Mouse (Mus musculus) hindlimb bud, embryonic 11.5 days (tissue): Measurements from ENCODE around the gene Ephb3.
A peak's percentile ranks its signal among the peaks of the same experiment; 100 is the strongest.
"Not testable (repeated sequence)": the region's sequence is repeated elsewhere in the genome, so short reads cannot be mapped to it uniquely, and the experiment has no call there.

ENCODE experiments used
- DNase-seq: peaks from one replicate; pipeline ENCODE4 v3.0.0-alpha.2; 2012; ENCODE audit warnings: low read depth, low spot score; ENCODE audit errors: extremely low spot score

The Ephb3 gene

DNA sequence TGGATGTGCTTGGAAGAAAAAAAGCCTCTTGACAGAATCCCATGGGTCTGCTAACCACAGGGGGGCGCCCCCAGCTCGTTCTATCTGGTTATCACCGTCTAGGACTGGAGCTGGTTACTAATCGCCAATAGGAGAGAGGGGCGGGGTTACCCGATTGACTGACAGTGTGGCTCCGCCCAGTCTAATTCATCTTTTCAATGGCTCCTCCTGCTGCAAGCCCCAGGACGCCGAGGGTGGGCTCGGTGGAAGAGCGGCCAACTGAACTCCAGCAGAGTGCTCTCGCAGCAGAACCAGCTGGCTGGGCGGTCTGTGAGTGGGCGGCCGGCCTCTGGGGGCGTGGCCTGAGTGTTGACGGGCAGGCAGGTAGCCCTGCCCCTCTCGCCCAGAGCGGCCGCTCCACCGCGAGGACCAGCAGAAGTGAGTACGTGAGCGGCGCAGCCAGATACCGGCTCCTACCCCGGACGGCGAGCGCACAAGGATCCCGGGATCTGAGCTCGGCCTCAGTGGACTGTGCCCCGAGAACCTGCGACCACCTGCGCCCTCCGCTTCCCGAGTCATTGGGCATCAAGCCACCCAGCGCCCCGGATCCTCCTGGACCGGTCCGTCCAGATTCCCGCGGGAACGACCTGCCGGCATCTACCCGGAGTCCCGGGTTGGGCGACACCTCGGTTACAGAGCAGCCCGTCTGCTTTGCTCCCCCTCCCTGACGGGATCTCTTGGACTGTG, at the start of gene Ephb3:
Gene Ephb3 (plus strand): TSS at position 389 of the 726 bp plus-strand sequence.
- peak; percentile 98 for DNase-seq

DNA sequence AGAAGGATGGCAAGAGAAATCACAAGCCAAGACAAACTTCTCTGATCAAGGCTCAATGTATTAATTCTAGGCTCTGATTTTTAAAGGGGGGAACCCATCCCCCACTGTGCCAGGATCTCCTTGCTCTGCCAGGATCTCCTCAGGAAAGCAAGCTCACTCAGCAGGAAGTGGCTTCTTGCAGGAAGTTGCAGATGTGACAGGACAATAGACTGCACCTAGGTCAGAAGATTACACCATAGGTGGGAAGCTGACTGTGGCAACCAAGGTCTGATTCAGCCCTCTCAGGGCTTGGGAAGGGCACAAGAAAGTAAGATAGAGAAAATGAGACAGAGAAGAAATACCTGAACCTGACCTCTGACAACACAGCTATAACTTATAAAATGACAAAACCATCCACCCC, 48.3 kb upstream of the Ephb3 start:
- not testable (repeated sequence) for DNase-seq

DNA sequence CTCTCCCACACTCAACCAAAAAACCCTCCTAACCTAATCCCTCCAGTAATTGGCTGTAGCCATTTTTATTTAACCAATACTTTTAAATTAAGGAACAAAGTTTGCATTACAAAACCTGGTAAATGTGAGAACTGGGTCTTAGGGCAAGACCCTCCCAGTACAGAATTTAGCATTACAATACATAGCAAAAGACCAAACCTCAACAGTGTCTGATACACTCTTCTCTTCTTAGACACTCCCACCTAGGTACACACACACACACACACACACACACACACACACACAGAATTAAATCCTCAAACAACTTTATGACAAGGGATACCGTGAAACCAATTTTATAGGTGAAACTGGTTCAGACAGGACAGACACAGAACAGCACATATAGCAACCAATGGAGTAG, 45.3 kb upstream of the Ephb3 start:
- DNase-seq, result not testable (repeated sequence)

DNA sequence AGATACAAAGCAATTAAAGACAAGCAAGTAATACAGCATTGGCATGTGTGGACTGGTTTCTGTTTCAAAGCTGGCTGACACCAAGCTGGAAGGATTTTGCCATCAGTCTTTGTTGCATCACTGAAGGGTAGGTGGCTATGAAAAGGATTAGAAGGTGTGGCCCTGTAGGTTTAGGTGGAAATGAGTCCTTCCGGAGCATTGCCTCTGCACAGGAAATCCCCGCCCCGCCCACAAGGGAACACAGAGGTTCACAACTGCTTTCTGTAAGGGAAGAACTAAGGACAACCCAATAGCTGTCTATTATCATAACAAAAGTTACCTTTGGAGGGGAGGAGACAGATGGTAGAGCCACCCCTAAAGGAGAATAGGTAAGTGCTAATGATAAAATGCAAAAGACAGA, 41.1 kb upstream of the Ephb3 start:
- DNase-seq, result not testable (repeated sequence)

DNA sequence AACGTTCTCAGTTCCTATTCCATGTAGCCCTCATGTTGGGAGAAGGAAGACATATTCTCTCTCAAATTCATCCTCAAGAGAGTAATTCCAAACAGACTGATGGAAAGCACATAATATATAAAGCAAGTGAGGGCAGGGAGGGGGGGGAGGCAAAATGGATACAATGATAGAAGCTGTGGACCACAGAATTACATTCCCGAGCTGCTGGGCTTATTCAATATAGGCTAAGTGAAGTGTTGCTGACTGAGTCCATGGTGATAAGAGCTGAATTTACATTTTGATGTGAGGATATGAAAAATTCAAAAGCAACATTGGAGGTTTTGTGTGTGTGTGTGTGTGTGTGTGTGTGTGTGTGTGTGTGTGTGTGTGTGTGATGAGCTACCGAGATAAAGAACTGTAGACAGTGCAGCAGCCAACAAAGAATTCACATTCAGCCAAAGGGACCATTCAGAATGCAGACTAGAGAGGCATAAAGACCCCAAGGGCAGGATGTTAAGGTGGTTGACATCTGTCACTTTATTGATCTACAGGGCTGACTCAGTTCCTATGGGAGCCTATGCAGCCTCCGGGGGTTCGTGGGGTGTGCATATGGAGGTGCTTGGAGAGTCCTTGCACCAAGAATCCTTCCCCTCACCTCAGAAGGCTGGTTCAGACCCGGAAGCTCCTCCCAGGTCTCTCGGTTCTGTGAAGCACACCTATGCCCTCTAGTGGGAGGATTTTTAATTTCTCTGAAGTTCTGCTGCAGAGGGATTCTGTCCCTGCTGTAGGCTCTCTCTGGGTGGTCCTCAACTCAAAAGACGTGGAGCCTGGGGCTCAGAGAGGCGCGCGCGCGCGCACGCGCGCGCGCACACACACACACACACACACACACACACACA, 39.0 kb upstream of the Ephb3 start:
- not testable (repeated sequence) for DNase-seq

DNA sequence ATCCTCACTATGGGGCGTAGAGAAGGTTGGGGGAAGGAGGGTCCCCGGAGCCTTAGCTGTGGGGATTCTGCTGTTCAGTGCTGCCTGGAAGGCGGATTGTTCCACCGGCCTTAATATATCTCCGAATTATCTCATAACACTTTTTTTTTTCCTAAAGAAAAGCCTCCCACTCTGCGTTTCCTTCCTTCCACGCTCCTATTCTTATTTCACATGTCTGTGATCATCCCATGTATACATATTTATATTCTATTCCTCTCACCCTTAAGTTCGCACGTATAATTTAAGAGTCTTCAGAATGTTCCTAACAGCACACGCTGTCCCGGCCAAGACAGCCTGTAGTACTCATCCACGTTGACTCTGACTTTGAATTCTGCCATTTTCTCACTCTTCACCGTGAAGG, 35.8 kb upstream of the Ephb3 start:
- no peak for DNase-seq

DNA sequence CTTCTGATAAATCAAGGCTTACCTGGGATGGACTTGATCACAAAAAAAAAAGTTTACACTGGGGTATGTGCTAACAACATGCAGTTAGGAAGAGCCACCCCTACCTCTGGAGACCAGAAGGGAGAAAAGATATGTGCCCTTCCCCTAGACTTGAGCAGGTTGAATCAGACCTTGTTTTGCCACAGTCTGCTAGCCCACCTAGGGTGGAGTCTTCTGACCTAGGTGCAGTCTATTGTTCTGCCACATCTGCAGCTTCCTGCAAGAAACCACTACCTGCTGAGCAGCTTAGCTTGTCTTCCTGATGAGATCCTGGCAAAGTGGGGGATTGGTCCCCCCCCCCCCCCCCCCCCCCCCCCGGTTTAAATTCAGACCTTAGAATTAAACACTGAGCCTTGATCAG, 29.3 kb upstream of the Ephb3 start:
- no peak for DNase-seq

DNA sequence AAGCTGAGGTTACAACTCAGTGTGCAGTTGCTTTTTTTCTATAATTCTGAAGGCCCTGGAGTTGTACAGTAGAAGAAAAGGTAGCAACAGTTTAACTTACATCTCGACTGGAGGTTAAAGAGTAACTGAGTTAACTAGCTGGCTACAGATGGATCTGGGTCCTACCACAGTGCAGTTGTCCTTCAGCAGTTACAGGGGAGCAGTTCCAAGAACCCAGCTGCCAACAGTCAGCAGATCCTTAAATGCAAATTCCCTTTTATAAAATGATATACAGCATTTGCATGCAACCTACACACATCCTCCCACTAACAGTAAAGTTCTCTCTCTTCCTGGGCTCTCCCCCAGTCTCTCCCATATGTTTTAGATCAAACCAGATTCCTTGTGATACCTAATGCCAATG, 22.4 kb upstream of the Ephb3 start:
- DNase-seq, result no peak

DNA sequence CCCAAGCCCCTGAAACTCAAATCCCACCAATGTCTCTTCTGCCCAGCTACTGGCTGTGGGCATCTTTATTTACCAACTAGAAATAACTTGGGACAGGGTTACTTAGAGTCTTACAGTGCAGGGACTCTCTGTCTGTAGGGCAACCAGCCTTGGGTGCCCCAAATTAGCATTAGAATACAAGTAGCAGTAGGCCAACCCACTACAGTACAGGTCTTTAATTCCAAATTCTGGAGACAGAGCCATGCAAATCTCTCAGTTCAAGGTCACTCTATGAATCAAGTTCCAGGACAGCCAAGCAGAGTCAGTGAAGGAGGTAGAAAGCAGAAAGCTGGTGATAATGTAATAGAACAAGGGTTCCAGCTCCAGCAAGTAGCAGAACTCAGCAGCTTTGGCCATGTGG, 19.9 kb upstream of the Ephb3 start:
- DNase-seq, result no peak

DNA sequence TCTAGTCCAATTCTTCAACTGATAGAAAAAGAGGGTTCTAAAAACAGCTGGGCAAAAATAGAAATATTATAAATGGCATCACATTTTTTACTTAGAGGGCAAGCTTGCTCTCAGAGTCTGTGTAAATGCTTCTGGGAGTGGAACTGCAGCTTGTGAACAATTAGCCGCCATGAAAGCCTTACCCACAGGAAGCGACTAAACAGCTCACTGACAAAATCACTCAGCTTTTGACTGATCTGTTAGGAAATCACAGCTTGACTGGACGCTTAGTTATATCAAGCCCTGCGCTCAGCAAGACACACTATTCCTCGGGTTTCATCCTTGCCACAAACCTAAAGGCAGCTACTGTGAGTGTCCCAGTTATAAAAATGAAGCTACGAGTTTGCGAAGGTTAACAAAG, 17.0 kb upstream of the Ephb3 start:
- no peak for DNase-seq

DNA sequence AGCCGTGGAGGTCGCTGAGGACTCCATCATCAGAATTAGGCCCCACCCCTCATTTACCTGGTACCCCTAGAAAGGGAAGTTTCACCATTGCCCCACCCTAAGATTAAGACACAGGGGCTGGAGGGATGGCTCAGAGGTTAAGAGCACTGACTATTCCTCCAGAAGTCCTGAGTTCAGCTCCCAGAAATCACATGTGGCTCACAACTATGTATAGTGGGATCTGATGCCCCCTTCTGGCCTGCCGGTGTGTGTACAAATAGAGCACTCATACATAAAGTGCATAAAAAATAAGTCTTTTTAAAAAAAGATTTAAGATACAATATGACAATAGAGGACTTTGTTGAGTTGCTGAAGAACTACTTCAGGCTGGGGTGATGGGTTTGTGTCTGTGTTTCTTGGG, 16.2 kb upstream of the Ephb3 start:
- DNase-seq, result no peak

DNA sequence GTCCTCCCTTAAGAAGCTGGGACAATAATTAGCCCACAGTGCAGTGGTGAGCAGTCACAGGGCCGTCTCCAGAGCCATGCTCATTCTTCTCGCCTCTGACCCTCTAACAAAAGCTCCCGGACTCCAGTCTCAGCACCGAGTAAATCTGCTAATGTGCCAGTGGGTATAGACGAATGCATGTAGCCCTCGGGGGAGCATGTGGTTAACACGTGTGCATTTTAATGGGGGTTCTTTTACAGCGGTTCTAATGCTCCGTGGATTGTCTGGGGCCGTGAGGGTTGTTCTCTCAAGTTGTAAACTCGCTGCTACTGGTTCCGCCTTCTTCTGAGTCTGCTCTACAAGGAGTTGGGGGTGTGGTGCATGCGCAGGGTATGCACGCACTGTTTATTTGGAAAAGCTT, 13.0 kb upstream of the Ephb3 start:
- DNase-seq, result no peak

DNA sequence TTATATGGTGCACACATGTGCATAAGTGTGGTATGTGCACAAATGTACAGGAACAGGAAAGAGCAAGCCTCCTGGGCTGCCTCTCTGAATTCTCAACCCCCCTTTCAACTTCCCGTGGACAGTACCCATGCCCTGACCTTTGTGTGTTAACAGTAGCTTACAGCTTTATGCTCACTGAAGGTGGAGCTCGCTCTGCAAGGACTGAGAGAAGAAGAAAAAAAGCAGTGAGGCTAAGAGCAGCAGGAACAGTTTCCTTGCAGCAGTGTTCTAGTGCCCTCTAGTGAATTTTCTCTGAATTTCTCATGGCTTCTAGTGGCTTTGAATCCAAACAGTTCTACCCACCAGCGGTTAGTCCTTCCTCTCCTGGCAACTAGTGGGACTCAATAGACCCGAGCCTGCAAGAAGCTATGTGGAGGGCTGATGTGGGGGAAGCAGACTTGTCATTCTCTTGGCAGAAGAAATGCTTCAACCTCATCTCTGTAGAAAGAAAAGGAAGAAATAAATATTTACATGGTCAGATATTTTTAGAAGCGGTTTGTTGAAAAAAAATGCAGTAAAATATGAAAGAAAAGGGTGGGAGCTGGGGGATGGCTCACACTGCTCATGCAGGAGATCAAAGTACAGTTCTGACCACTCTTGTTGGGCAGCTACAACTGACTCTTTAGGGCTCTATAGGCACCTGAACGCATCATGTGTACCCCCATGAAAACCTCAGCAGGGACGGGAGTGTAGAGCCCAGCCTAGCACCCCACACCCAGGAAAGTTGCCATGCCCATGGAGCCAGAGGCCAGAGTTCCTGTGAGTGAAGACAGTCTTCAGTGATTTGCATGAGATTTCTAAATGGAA, 11.8 kb upstream of the Ephb3 start:
- DNase-seq, result peak; percentile 84

DNA sequence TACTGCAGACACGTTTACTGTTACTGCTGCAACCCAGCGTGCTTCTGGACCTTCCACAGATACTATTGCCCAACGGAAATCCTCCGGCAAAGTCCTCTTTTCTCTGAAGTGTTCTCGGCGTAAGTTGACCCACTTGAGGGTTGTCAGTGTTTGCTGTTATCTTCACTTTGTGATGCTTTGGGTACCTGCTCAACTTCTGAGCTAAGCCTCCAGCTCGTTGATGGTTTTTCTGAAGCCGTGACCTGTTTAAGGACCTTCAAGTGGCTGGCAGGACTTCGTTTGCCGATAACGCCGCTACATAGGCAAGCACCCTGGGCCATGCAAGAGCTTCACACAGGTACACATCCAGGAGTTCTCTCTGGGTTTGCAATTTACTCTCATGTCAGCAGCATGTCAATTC, 10.4 kb upstream of the Ephb3 start:
- DNase-seq, result no peak

DNA sequence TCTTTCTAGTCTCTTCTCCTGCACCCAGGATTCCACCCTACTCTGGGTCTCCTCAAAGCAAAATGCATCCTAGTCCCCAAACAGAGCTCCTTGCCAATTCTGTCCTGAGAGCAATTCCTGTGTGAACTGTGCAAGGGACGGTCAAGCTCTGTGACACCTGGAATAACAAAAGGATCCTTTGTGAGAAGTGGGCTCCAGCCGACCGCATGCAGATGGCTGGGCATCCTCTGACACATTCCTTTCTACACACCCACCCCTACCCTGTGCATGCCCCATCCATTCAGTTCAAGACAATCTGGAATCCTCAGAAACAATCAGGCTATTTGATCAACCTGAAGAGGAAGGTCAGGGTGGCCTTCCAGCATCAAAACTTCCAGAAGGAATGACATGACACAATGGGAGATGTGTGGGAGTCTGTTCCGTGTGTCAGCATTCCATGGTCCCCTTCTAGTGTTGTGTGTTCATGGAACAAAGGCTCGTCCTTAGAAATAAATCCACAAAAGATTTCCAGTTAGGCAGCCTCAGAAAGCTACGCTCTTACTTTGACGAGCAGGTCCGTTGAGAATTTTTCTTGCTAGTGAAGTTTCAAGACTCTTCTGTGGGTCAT, 9.2 kb upstream of the Ephb3 start:
- no peak for DNase-seq

DNA sequence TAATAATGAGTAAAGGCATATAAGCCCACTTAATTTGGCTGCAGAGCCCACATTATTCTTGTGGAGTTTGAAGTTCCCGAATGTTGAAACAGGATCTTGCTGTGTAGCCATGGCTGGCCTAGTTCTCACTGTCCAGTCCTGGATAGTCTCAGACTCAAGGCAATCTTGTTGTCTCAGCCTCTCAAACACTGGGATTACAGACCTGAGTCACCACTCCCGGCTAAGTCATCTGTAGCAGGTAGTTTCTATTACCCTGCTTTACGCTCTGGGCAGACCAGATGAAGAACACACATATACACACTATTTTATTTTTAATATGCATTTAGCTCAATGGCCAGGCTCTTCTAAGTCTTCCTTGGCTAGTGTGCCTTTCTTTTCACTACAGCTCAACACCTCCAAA, 8.0 kb upstream of the Ephb3 start:
- no peak for DNase-seq

DNA sequence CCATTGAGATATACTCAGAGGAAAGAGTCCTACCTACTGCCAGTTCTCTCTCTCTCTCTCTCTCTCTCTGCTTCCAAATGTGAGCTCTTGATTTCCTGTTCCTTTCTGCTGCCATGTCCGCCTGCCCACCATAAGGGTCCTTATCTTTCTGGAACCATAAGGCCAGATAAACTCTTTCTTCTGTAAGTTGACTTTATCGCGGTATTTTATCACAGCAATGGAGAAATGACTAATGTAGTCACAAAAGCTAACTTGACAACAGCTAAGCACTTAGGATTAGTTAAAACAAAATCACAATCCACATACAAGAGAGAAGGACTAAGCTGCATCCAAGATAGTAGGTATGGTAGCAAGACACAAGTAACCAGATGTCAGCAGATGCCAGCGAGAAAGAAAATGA, 7.0 kb upstream of the Ephb3 start:
- no peak for DNase-seq

DNA sequence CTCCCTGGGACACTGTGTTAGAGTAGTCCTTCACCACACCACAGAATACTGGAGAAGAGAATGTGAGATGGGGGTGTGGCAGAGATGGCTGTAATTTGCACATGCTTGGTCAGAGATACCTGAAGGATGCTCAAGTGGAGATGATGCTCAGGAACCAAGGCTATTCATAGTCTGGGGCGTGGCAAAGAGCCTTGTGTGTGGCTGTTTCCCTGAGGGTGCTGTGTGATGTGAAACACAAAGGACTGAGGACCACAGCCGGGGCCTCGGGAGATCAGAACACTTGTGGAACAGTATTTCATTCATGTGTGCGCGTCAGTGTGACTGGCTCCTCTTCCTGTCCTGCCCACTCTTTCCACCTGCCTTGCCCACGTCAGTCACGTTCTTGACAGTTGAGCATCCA, 6.5 kb upstream of the Ephb3 start:
- DNase-seq, result no peak

DNA sequence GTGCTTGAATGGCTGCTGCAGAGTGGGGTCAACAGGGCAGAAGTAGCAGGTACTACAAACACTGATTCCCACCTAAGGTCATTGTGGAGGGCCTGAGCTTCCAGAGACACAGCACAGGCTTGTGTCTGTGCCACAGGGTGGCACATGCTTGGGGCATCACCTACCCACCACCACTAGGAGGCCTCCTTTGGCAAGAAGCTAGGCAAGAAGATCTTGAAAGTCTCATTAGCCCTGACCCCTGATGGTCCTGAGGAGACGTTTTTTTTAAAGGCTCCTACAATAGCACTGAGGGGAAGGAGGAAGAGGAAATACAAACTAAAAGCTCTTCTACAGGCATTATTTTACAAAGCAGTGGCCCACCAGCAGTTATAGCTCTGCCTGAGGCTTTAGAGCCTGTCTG, 6.0 kb upstream of the Ephb3 start:
- no peak for DNase-seq

DNA sequence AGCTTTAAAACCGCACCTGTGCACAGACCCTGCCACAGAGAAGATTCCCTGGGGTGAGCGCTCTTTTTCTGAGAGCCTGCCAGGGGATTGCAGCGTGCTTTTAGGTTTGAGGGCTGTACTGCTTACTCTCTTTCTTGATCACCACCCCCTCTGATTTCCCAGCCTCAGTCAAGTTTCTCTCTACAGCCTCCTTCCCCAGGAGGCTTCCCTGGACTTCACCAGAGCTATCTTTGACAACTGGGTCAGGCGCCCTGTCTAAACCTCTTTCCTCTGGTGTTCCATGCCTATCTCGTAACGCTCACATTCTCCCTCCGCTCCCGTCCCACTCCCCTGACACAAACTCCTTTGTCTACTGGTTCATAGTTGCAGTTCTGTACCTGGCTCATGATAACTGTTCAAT, 5.1 kb upstream of the Ephb3 start:
- no peak for DNase-seq

DNA sequence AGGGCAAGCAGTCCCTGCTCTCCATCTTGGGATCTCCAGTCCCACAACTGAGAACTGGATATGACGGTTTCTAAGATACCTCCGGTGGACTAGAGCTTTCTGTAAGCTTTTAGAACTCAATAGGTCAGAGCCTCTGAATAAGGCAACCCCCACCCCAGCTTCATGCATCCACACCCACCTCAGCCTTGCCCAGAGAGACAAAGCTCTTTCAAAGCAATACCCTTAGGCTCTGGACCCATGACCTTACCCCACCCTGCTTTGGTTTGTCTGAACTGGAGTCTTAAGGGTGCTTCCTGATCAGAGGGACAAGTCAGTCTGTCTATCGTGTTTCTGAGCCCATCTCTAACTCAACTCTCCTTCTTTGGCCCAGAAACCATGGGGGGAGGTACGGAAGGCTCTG, 1.8 kb upstream of the Ephb3 start:
- DNase-seq, result no peak
